Mouse (Mus musculus) large intestine, adult 2 months (tissue): Measurements from ENCODE around the gene Chkb. TPM values are rescaled to one million over a fixed set of nuclear protein-coding genes. Genes with fewer than 3 reads are reported as not detected.
"Not testable (repeated sequence)": the region's sequence is repeated elsewhere in the genome, so short reads cannot be mapped to it uniquely, and the experiment has no call there.

ENCODE experiments used
- DNase-seq: peaks from one replicate; pipeline ENCODE4 v3.0.0-alpha.2; 2012; ENCODE audit warnings: low read depth, low spot score
- WGBS: fragments of 180-500 bp; shearing (Covaris S2); methylation state at CpG from one replicate; pipeline ENCODE4 v1.1.7; 2018; 5-methylcytosine and 5-hydroxymethylcytosine counted together
- polyA plus RNA-seq: library from polyadenylated mRNA; depleted of rRNA; stranded (reverse); fragments of >200 nt; gene quantifications from 2 replicates; pipeline ENCODE4 v1.2.3, GENCODE M21; 2012

Gene Chkb
- polyA plus RNA-seq, 1 experiment: 129 TPM

- no peak for DNase-seq
- 60% methylated on average over 6 of the region's 6 CpGs for WGBS
Observed at GRCm38 (mm10) chr15:89455642-89456041, 25.9 kb upstream of the Chkb start.

- WGBS: 23% methylated on average over 6 of the region's 6 CpGs
- DNase-seq: no peak
Observed at GRCm38 (mm10) chr15:89454857-89455256, 25.1 kb upstream of the Chkb start.

GRCm38 (mm10) chr15:89453865-89454478, 24.3 kb upstream of the Chkb start, which contains the start of gene Mapk8ip2:
Mapk8ip2 (plus strand) TSS chr15:89453913.
- DNase-seq: no peak
- 3% methylated on average over 53 of the region's 53 CpGs for WGBS

- DNase-seq: no peak
- 5% methylated on average over 24 of the region's 24 CpGs for WGBS
Observed at GRCm38 (mm10) chr15:89452906-89453864, 23.5 kb upstream of the Chkb start.

- WGBS: 37% methylated on average over 8 of the region's 8 CpGs
Observed at GRCm38 (mm10) chr15:89442486-89443070, 12.9 kb upstream of the Chkb start.

GRCm38 (mm10) chr15:89435878-89436277, 6.2 kb upstream of the Chkb start:
- 79% methylated on average over 5 of the region's 5 CpGs for WGBS

More at GRCm38 (mm10) chr15:89442486-89443070, 12.9 kb upstream of the Chkb start:
- no peak for DNase-seq

GRCm38 (mm10) chr15:89434136-89434535, 4.4 kb upstream of the Chkb start:
- no peak for DNase-seq
- WGBS: 83% methylated on average over 3 of the region's 3 CpGs

More at GRCm38 (mm10) chr15:89435878-89436277, 6.2 kb upstream of the Chkb start:
- no peak for DNase-seq

- 53% methylated on average over 4 of the region's 4 CpGs for WGBS
- DNase-seq: no peak
Observed at GRCm38 (mm10) chr15:89432946-89433345, 3.2 kb upstream of the Chkb start.

- no peak for DNase-seq
- 93% methylated on average over 6 of the region's 6 CpGs for WGBS
Observed at GRCm38 (mm10) chr15:89431806-89432205, 2.1 kb upstream of the Chkb start.

- DNase-seq: no peak
- WGBS: 40% methylated on average over 3 of the region's 3 CpGs
Observed at GRCm38 (mm10) chr15:89431271-89431670, 1.6 kb upstream of the Chkb start.

GRCm38 (mm10) chr15:89430771-89431170, 1.1 kb upstream of the Chkb start:
- 54% methylated on average over 9 of the region's 9 CpGs for WGBS

GRCm38 (mm10) chr15:89430341-89430740, 633 bp upstream of the Chkb start:
- WGBS: 31% methylated on average over 6 of the region's 6 CpGs
- DNase-seq: no peak

More at GRCm38 (mm10) chr15:89430771-89431170, 1.1 kb upstream of the Chkb start:
- DNase-seq: not testable (repeated sequence)

GRCm38 (mm10) chr15:89428821-89429351, 822 bp downstream of the Chkb start:
- DNase-seq: no peak
- 6% methylated on average over 22 of the region's 22 CpGs for WGBS

- DNase-seq: no peak
- 90% methylated on average over 19 of the region's 19 CpGs for whole genome bisulfite sequencing
Observed at GRCm38 (mm10) chr15:89428136-89428790, 1.4 kb downstream of the Chkb start.

GRCm38 (mm10) chr15:89426716-89427115, 3.0 kb downstream of the Chkb start:
- WGBS: 95% methylated on average over 10 of the region's 10 CpGs
- no peak for DNase-seq

- DNase-seq: no peak
- 66% methylated on average over 6 of the region's 6 CpGs for WGBS
Observed at GRCm38 (mm10) chr15:89425711-89426121, 4.0 kb downstream of the Chkb start, which contains the start of gene Cpt1b. Cpt1b (minus strand) TSS chr15:89425863.

- DNase-seq: no peak
- 88% methylated on average over 8 of the region's 8 CpGs for WGBS
Observed at GRCm38 (mm10) chr15:89424621-89425020, 5.1 kb downstream of the Chkb start.

- no peak for DNase-seq
- 94% methylated on average over 9 of the region's 9 CpGs for WGBS
Observed at GRCm38 (mm10) chr15:89421938-89422337, 7.8 kb downstream of the Chkb start.

GRCm38 (mm10) chr15:89415282-89415681, 14.4 kb downstream of the Chkb start:
- WGBS: 83% methylated on average over 8 of the region's 8 CpGs
- DNase-seq: no peak
